Mouse (Mus musculus): ENCODE data around the gene Defb5. TPM values are rescaled to one million over a fixed set of nuclear protein-coding genes. Genes with fewer than 3 reads are reported as not detected.
"Not testable (repeated sequence)": the region's sequence is repeated elsewhere in the genome, so short reads cannot be mapped to it uniquely, and the experiment has no call there.

The Defb5 gene
- polyA plus RNA-seq (2016; fragmentation: Nextera tagmentation; extraction: Ambion mirVana): not detected in 2 replicates

DNA sequence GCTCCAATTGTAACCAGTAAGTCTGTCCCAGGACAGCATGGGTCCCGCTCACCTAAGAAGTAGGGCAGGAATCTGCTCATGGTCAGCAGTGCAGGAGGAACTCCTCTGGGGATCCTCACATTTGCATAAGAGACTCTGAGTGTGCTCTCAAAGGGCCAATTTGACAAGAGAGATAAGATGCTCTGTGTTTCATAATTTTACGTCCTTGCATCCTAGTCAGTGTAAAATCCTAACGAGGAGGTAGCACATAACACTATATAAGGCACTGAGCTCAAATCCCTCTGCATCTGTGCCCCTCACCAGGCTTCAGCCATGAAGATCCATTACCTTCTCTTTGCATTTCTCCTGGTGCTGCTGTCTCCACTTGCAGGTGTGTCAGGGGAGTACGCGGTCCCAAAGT is at the start of gene Defb5:
Gene Defb5 (plus strand): TSS at position 301 of the 400 bp plus-strand sequence.
- Histone ChIP-seq H3K9ac (replicated peaks) (no peak within 1 kb of the TSS), H3K4me2 (replicated peaks) (no peak within 1 kb of the TSS), H3K27ac (replicated peaks) (no peak within 1 kb of the TSS), H3K4me3 (no peak within 1 kb of the TSS), H3K9me3 (0 out of 2 replicates have a peak, but pooled peaks cover 7% of the 10 kb centered on the region), H3K27me3 (no peaks in the 10 kb centered on the region), H3K4me1 (no peaks in the 10 kb centered on the region), H3K36me3 (no peaks in the 10 kb centered on the region)
- WGBS: 93% methylated on average over 5 of the region's 5 CpGs
- no peak for ATAC-seq (ENCODE audit: low FRiP score, low read depth)

DNA sequence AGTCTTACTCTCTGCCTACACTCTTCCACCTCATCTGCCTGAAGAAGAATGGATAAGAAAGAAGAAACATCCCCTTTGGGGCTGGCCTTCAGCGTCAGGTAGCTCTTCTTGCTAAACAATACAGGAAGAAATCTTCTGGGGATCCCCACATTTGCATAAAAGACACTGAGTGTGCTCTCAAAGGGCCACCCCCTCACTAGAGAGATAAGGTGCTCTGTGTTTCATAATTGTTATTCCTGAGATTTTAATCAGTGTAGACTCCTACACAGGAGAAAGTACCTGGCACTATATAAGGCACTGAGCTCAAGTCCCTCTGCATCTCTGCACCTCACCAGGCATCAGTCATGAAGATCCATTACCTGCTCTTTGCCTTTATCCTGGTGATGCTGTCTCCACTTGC is 22.2 kb upstream of the Defb5 start, which contains the start of gene Defb6:
Gene Defb6 (plus strand): TSS at position 318 of the 400 bp plus-strand sequence.
- no peaks in the 10 kb centered on the region for H3K36me3 ChIP-seq
- H3K27ac ChIP-seq (replicated peaks): no peak within 1 kb of the TSS
- H3K4me1 ChIP-seq: no peaks in the 10 kb centered on the region
- H3K4me3 ChIP-seq: no peak within 1 kb of the TSS
- no peaks in the 10 kb centered on the region for H3K9me3 ChIP-seq
- H3K4me2 ChIP-seq (replicated peaks): no peak within 1 kb of the TSS
- H3K27me3 ChIP-seq: no peaks in the 10 kb centered on the region
- no peak for ATAC-seq (ENCODE audit: low FRiP score, low read depth)
- 55% methylated on average over 1 of the region's 1 CpGs for WGBS
- H3K9ac ChIP-seq (replicated peaks): no peak within 1 kb of the TSS

DNA sequence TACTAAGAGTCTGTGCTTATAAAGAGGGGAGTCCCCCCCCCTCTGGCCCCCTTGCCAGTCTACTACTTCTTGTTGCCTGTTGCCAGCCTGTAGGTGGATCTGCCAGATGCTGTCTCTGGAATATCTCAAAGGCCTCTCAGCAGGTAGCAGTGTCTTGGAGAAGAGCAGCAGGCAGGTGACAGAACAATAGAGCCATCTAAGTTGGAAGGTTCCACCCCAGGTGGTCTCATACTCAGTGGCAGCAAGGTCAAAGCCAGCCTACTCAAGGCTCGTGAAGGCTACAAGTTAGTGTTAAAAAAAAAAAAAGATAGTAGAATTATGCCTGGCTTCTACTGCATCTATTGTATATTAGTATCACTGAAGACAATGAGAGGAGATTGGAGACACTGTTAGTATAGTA is 9.3 kb upstream of the Defb5 start:
- Histone ChIP-seq H3K36me3 (no peaks in the 10 kb centered on the region), H3K9me3 (0 out of 2 replicates have a peak, but pooled peaks cover 4% of the 10 kb centered on the region), H3K4me2 (replicated peaks) (no peak overlapping the region), H3K4me3 (no peak overlapping the region), H3K27me3 (no peaks in the 10 kb centered on the region), H3K4me1 (no peaks in the 10 kb centered on the region), H3K27ac (replicated peaks) (no peak overlapping the region), H3K9ac (replicated peaks) (no peak overlapping the region)
- WGBS: 57% methylated on average over 1 of the region's 1 CpGs
- no peak for ATAC-seq (ENCODE audit: low FRiP score, low read depth)

DNA sequence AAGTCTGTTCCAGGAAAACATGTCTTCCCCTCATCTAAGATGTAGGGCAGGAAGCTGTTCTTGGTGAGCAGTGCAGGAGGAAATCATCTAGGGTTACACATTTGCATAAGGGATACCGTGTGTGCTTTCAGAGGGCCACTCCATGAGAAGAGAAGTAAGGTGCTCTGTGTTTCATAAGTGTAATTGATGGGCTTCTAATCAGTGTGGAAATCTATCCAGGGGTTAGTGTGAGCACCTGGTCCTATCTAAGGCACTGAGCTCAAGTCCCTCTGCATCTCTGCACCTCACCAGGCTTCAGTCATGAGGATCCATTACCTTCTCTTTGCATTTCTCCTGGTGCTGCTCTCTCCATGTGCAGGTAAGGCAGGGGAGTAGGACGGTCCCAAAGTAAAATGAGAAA is 7.8 kb upstream of the Defb5 start, which contains the start of gene Defb46:
Gene Defb46 (plus strand): TSS at position 301 of the 400 bp plus-strand sequence.
- Histone ChIP-seq H3K4me2 (replicated peaks) (no peak within 1 kb of the TSS), H3K27me3 (no peaks in the 10 kb centered on the region), H3K9me3 (0 out of 2 replicates have a peak, but pooled peaks cover 4% of the 10 kb centered on the region), H3K27ac (replicated peaks) (no peak within 1 kb of the TSS), H3K4me3 (no peak within 1 kb of the TSS), H3K4me1 (no peaks in the 10 kb centered on the region), H3K36me3 (no peaks in the 10 kb centered on the region), H3K9ac (replicated peaks) (no peak within 1 kb of the TSS)
- 81% methylated on average over 2 of the region's 2 CpGs for WGBS
- no peak for ATAC-seq (ENCODE audit: low FRiP score, low read depth)

DNA sequence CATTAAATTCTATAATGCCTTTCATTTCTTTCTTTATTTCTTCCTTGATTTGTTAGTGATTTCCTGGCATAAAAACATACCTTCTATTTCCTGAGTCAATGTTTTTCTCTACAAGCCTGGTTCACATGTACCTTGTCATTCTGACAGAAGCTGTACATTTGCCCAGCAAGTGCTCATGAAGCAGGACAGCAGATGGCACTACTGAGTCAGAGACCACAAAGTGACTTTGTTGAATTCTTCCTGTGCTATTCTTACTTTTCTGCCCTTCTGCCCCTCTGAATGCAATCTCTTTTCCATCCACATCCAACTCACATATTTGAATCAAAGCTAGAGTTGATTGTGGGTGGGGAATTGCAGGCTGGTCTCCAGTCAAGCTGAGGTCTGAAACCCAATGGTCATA is 10.8 kb downstream of the Defb5 start:
- Histone ChIP-seq H3K36me3 (no peaks in the 10 kb centered on the region), H3K9ac (replicated peaks) (no peak overlapping the region), H3K27me3 (no peaks in the 10 kb centered on the region), H3K4me3 (no peak overlapping the region), H3K9me3 (peaks cover 7% of the 10 kb centered on the region), H3K27ac (replicated peaks) (no peak overlapping the region), H3K4me2 (replicated peaks) (no peak overlapping the region), H3K4me1 (no peaks in the 10 kb centered on the region)
- ATAC-seq (ENCODE audit: low FRiP score, low read depth): no peak

DNA sequence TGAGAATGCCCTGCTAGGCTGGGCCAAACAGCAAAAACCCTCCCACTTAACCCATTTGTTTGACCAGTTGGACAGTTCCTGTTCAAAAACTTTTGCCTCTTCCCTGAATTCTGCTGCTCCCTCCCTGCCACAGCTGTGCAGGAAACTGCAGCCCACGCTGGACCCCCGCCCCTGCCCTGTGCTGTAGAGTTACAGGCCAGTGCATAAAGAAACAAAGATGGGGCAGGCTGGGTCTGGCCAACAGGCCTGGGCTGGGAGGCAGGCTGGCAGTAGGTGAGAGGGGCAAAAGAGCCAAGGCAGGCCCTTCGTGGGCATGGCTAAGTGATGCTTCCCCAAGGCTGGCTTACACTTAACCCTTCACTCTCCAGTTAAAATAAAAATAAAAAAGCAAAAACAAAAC is 12.3 kb downstream of the Defb5 start:
- H3K9me3 ChIP-seq: no peaks in the 10 kb centered on the region; the same call in 1 of the 2 replicates
- no peak overlapping the region for H3K4me2 ChIP-seq (replicated peaks)
- WGBS: 59% methylated on average over 3 of the region's 3 CpGs
- H3K36me3 ChIP-seq: no peaks in the 10 kb centered on the region
- ATAC-seq (ENCODE audit: low FRiP score, low read depth): no peak
- no peak overlapping the region for H3K9ac ChIP-seq (replicated peaks)
- H3K4me1 ChIP-seq: no peaks in the 10 kb centered on the region
- H3K4me3 ChIP-seq: no peak overlapping the region
- no peaks in the 10 kb centered on the region for H3K27me3 ChIP-seq
- no peak overlapping the region for H3K27ac ChIP-seq (replicated peaks)

DNA sequence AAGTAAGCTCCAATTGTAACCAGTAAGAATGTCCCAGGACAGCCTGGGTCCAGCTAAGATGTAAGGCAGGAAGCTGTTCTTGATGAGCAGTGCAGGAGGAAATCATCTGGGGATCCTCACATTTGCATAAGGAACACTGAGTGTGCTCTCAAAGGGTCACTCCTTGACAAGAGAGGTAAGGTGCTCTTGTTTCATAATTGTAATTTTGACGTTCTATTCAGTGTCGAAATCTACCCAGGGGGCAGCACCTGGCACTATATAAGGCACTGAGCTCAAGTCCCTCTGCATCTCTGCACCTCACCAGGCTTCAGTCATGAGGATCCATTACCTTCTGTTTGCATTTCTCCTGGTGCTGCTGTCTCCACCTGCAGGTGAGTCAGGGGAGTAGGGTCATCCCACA is 45.7 kb downstream of the Defb5 start, which contains the start of gene Defb3:
Gene Defb3 (plus strand): TSS at position 301 of the 400 bp plus-strand sequence.
- not testable (repeated sequence) for H3K4me1 ChIP-seq; H3K36me3 ChIP-seq; H3K4me2 ChIP-seq (replicated peaks); H3K4me3 ChIP-seq; H3K9me3 ChIP-seq; ATAC-seq (ENCODE audit: low FRiP score, low read depth); H3K27ac ChIP-seq (replicated peaks); H3K9ac ChIP-seq (replicated peaks); H3K27me3 ChIP-seq
- 54% methylated on average over 2 of the region's 2 CpGs for WGBS

DNA sequence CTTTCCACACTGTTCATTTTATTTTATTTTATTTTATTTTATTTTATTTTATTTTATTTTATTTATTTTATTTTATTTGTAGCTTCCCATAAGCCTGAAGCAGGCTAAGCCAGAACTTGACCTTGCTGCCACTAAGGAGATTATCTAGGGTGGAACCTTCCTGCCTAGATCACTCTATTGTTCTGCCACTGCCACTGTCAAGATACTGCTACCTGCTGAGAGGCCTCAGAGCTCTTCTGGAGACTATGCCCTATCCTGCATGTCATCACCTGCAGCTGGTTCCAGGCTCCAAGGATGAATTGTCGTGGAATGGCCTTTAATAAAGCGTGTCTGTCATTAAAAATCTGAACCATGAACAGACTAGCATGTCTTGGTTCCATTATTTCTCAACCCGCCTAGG is 51.0 kb downstream of the Defb5 start:
- not testable (repeated sequence) for H3K4me3 ChIP-seq; H3K27me3 ChIP-seq; H3K4me1 ChIP-seq; H3K4me2 ChIP-seq (replicated peaks); H3K36me3 ChIP-seq; H3K27ac ChIP-seq (replicated peaks); H3K9ac ChIP-seq (replicated peaks); H3K9me3 ChIP-seq; ATAC-seq (ENCODE audit: low FRiP score, low read depth)
- 66% methylated on average over 3 of the region's 3 CpGs for WGBS

Other genes starting within 250 kb of the Defb5 start
- gene Defb38, start 221.0 kb upstream of the Defb5 start, polyA plus RNA-seq (2016; fragmentation: Nextera tagmentation; extraction: Ambion mirVana): not detected in 2 replicates
- not detected in 2 replicates for gene Defb39, start 182.8 kb upstream of the Defb5 start, polyA plus RNA-seq (2016; fragmentation: Nextera tagmentation; extraction: Ambion mirVana)
- gene Defb12, start 132.7 kb upstream of the Defb5 start, polyA plus RNA-seq (2016; fragmentation: Nextera tagmentation; extraction: Ambion mirVana): not detected in 2 replicates
- gene Defb34, start 123.8 kb upstream of the Defb5 start, polyA plus RNA-seq (2016; fragmentation: Nextera tagmentation; extraction: Ambion mirVana): not detected in 2 replicates
- gene Gm45826, start 106.8 kb upstream of the Defb5 start, polyA plus RNA-seq (2016; fragmentation: Nextera tagmentation; extraction: Ambion mirVana): not detected in 2 replicates
- gene Defb14, start 53.2 kb upstream of the Defb5 start, polyA plus RNA-seq (2016; fragmentation: Nextera tagmentation; extraction: Ambion mirVana): not detected in 2 replicates
- gene Defb4, start 48.9 kb upstream of the Defb5 start, polyA plus RNA-seq (2016; fragmentation: Nextera tagmentation; extraction: Ambion mirVana): not detected in 2 replicates
- gene Defb6, start 22.1 kb upstream of the Defb5 start, polyA plus RNA-seq (2016; fragmentation: Nextera tagmentation; extraction: Ambion mirVana): not detected in 2 replicates
- not detected in 2 replicates for gene Defb46, start 7.7 kb upstream of the Defb5 start, polyA plus RNA-seq (2016; fragmentation: Nextera tagmentation; extraction: Ambion mirVana)
- gene Defb3, start 45.8 kb downstream of the Defb5 start, polyA plus RNA-seq (2016; fragmentation: Nextera tagmentation; extraction: Ambion mirVana): not detected in 2 replicates
- gene Defb8, start 200.0 kb downstream of the Defb5 start, polyA plus RNA-seq (2016; fragmentation: Nextera tagmentation; extraction: Ambion mirVana): not detected in 2 replicates
- not detected in 2 replicates for gene Defb7, start 247.5 kb downstream of the Defb5 start, polyA plus RNA-seq (2016; fragmentation: Nextera tagmentation; extraction: Ambion mirVana)

Data from midbrain, embryonic 12.5 days (tissue).